Mouse (Mus musculus): ENCODE results near the gene Olfr1325.
A peak's percentile ranks its signal among the peaks of the same experiment; 100 is the strongest.
"Not testable (repeated sequence)": the region's sequence is repeated elsewhere in the genome, so short reads cannot be mapped to it uniquely, and the experiment has no call there.

Olfr1325 gene

GRCm38 (mm10) chrX:74592379-74592778 is at the start of gene Olfr1325:
Gene Olfr1325 (plus strand): TSS chrX:74592679.
- DNase-seq: no peak

DNA sequence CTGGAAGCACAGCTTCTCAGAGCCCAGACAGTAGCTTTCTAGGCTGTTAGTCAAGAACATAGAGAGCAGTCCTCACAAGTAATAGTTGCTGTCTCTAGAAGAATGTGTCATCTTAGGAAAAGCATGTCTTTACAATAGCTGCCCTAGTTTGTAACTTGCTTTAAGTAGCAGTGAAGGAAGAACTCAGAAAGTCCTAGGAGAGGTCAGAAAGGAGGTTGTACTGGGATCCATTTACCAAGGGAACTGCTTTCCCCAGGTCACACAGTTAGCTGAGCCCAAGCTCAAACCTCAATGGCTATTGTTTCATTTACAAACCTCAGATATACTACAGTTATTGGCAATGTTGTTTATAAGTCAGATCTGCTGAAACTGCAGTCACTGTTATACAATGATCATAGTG is 17.7 kb upstream of the Olfr1325 start, which contains the start of gene Olfr1326-ps1:
Gene Olfr1326-ps1, minus strand, starts transcription at position 101 of the 400 bp plus-strand sequence.
- no peak for DNase-seq

DNA sequence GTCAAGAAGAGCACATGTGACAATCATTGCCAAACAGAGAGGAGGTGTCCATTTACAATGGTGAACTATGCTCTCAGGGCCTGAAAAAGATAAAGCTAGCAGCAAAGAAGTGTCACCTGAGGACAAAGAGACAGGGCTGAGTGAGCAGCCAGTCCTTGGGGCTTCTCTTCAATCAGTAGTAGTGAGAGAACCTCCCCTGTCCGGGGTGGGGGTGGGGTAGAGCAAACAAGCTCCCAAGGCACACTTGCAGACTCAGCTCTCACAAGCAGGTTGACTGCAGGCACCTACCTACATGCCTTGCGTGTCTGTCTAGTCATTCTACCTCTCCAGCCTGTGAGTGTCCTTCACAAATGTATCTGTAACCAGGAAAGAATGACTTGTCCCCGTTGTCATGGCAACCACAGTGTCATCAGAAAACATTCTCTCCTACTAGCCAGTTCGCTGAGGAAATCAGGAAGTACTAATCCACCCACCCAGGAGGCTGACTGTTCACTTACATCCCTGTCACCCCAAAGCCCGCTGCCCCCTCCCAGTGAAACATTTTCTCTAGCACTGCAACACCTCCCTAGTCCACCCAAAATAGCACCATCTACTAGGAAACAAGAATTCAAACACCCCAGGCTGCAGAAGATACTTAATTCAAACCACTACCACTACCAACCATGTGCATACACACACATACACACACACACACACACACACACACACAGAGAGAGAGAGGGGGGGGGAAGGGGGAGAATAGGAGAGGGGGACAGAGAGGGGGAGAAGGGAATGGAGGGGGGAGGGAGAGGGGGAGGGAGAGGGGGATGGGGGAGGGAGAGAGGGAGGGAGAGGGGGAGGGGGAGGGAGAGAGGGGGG is 53.2 kb downstream of the Olfr1325 start, which contains the start of gene Gm5640:
Gene Gm5640, minus strand, starts transcription at position 170 of the 858 bp plus-strand sequence.
- peak; percentile 65 for DNase-seq

DNA sequence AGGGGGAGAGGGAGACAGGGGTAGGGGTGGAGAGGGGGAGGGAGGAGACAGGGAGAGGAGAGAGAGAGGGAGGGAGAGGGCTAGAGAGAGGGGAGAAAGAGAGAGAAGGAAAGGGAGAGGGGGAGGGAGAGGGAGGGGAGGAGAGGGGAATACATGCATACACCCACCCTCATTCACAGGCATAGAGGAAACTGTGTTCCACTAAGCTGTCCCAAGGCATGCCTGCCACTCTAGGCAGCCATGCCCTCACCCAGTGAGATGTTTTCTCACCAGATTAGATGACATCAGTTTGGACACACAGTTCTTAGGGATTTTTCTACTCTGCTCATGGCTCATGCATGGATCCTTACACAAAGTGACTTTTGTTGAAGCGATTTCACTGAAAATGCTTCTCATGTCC is 53.9 kb downstream of the Olfr1325 start:
- not testable (repeated sequence) for DNase-seq
